Mouse (Mus musculus) olfactory bulb, adult 2 months (tissue): ENCODE measurements around the gene Memo1.

Source experiments
- CTCF ChIP-seq: fragments of 200-500 bp; IDR thresholded peaks from 2 replicates; pipeline ENCODE4 v1.5.1; 2012; ENCODE audit warnings: low read depth, mild to moderate bottlenecking, low read length, moderate library complexity; ENCODE audit not compliant: insufficient read depth
- POLR2A ChIP-seq: fragments of 200-500 bp; IDR thresholded peaks from 2 replicates; pipeline ENCODE4 v1.6.1; 2012; ENCODE audit warnings: mild to moderate bottlenecking, low read depth, low read length, moderate library complexity; ENCODE audit not compliant: insufficient read depth

- TF ChIP-seq CTCF: no peak
- peak; percentile 96 for TF ChIP-seq POLR2A
These were observed 21.1 kb upstream of the Memo1 start for GRCm38 (mm10) chr17:74316309-74316863.
